Mouse (Mus musculus): ENCODE measurements around the gene Dazap1.

The Dazap1 gene

GRCm38 (mm10) chr10:80321670-80322581 lies 60.6 kb downstream of the Dazap1 start:
- no peak for DNase-seq (ENCODE audit: extremely low read depth, low read depth)

GRCm38 (mm10) chr10:80322811-80323211 lies 61.5 kb downstream of the Dazap1 start:
- no peak for DNase-seq (ENCODE audit: extremely low read depth, low read depth)

GRCm38 (mm10) chr10:80323261-80324119 lies 62.2 kb downstream of the Dazap1 start:
- no peak for DNase-seq (ENCODE audit: extremely low read depth, low read depth)

- DNase-seq (ENCODE audit: extremely low read depth, low read depth), result peak; percentile 77
Observed at GRCm38 (mm10) chr10:80324120-80325037, 63.1 kb downstream of the Dazap1 start.

GRCm38 (mm10) chr10:80325045-80325444 lies 63.8 kb downstream of the Dazap1 start:
- DNase-seq (ENCODE audit: extremely low read depth, low read depth), result no peak

GRCm38 (mm10) chr10:80329273-80330081 lies 68.2 kb downstream of the Dazap1 start, which contains the start of the genes Pcsk4 and Reep6:
Pcsk4 (minus strand) TSS chr10:80329498.
Reep6 (plus strand) TSS chr10:80329953.
- peak; percentile 94 for DNase-seq (ENCODE audit: extremely low read depth, low read depth)

GRCm38 (mm10) chr10:80330084-80330483 lies 68.8 kb downstream of the Dazap1 start:
- no peak for DNase-seq (ENCODE audit: extremely low read depth, low read depth)

GRCm38 (mm10) chr10:80330888-80331287 lies 69.6 kb downstream of the Dazap1 start:
- no peak for DNase-seq (ENCODE audit: extremely low read depth, low read depth)

GRCm38 (mm10) chr10:80331636-80332524 lies 70.6 kb downstream of the Dazap1 start:
- no peak for DNase-seq (ENCODE audit: extremely low read depth, low read depth)

GRCm38 (mm10) chr10:80332525-80332989 lies 71.3 kb downstream of the Dazap1 start:
- DNase-seq (ENCODE audit: extremely low read depth, low read depth), result no peak

GRCm38 (mm10) chr10:80336263-80336662 lies 75.0 kb downstream of the Dazap1 start:
- no peak for DNase-seq (ENCODE audit: extremely low read depth, low read depth)

Data from MEL-GATA-1-ER (cell line).